Mouse (Mus musculus) brown adipose tissue, adult 24 weeks (tissue): Measurements from ENCODE around the gene Xxylt1. TPM values are rescaled to one million over a fixed set of nuclear protein-coding genes. Genes with fewer than 3 reads are reported as not detected.

Experiments
- H3K27ac ChIP-seq: fragments of 200-500 bp; replicated peaks from 2 replicates; pipeline ENCODE4 v1.5.1; 2012; ENCODE audit warnings: low read depth, mild to moderate bottlenecking, low read length
- H3K4me1 ChIP-seq: fragments of 200-500 bp; 2 replicates; pipeline ENCODE4 v1.6.1; 2012; ENCODE audit warnings: low read length, mixed read lengths; ENCODE audit not compliant: control insufficient read depth, insufficient read depth, insufficient read length
- H3K4me3 ChIP-seq: fragments of 200-500 bp; 2 replicates; pipeline ENCODE4 v1.5.1; 2012; ENCODE audit warnings: low read depth, mild to moderate bottlenecking, low read length, moderate library complexity; ENCODE audit not compliant: insufficient read depth
- polyA plus RNA-seq: library from polyadenylated mRNA; stranded (reverse); fragments of >200 nt; gene quantifications from 2 replicates; pipeline ENCODE4 v1.2.4, GENCODE M21; 2012; ENCODE audit not compliant: missing spikeins, insufficient read depth, insufficient read length

Xxylt1 gene
- polyA plus RNA-seq, 1 experiment, result 5.6 TPM

DNA sequence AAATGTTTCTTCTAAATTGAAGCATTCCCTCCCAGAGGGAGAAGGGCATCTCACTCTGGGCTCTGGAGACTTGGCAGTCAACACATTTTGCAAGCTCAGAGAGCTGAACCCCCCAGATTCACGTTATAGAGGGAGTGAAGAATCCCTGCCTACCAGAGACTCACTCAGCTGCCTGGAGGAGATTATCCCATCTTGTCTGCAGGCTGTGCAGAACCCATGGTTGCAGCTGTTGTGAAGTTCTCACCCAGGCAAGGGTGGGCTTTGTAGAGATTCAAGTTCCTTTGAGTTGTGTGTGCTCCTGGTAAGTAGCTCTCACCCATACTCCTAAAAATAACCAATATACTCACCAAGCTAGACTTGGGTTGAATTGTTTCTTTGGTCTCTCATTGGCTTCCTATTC lies 132.6 kb downstream of the Xxylt1 start:
- peaks cover 19% of the 10 kb centered on the region for H3K4me1 ChIP-seq
- no peak overlapping the region for H3K4me3 ChIP-seq

GRCm38 (mm10) chr16:30948216-30948615 lies 133.0 kb downstream of the Xxylt1 start:
- Histone ChIP-seq H3K4me3 (no peak overlapping the region), H3K27ac (no peak overlapping the region), H3K4me1 (peaks cover 23% of the 10 kb centered on the region)

More for the DNA sequence above, 132.6 kb downstream of the Xxylt1 start:
- no peak overlapping the region for H3K27ac ChIP-seq

DNA sequence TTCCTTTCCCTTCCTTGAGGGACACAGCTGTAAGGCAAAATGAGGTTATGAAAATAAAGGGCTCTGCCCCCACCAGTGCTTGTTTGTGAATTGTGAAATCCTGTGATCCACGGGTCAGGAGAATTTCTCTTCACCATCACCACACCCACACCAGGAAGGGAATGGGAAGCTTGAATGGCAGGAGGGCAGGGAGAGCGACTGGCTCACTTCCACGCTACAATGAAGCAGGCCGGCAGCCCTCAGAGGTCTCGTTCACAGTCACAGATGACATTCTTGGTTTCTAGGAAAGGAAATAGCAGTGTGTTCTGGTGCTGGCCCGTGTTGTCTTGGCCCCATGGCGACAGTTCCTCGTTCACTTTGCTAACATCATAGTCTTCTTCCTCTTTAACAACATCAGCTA lies 136.3 kb downstream of the Xxylt1 start:
- Histone ChIP-seq H3K4me1 (peaks cover 35% of the 10 kb centered on the region), H3K4me3 (no peak overlapping the region), H3K27ac (peak overlapping the region; percentile 39; the same call in 1 of the 2 replicates)

- peaks cover 42% of the 10 kb centered on the region for H3K4me1 ChIP-seq
- no peak overlapping the region for H3K4me3 ChIP-seq
- peak overlapping the region; percentile 46 for H3K27ac ChIP-seq
These were observed 137.3 kb downstream of the Xxylt1 start for GRCm38 (mm10) chr16:30943919-30944318.

DNA sequence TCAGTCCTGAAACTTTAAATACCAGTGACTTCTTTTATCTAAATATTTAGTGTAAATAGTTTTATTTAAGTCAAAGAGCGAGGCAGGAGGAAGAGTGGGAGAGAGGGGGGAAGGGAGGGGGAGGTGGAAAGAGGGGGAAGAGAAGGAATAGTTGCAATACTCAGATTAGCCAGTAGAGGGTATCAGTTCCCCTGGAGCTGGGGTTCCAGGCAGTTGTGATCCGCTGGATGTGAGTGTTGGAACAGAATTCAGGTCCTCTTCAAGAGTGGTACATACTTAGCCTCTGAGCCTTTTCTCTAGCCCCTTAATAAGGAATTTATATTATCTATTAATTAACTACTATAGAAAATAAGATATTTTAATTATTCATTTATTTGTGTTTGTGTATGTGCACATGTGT lies 140.5 kb downstream of the Xxylt1 start:
- no peak overlapping the region for H3K4me3 ChIP-seq
- peaks cover 44% of the 10 kb centered on the region for H3K4me1 ChIP-seq
- no peak overlapping the region for H3K27ac ChIP-seq

GRCm38 (mm10) chr16:30939903-30940302 lies 141.3 kb downstream of the Xxylt1 start:
- peak overlapping the region; percentile 64 for H3K27ac ChIP-seq
- H3K4me1 ChIP-seq, result peaks cover 45% of the 10 kb centered on the region
- no peak overlapping the region for H3K4me3 ChIP-seq

DNA sequence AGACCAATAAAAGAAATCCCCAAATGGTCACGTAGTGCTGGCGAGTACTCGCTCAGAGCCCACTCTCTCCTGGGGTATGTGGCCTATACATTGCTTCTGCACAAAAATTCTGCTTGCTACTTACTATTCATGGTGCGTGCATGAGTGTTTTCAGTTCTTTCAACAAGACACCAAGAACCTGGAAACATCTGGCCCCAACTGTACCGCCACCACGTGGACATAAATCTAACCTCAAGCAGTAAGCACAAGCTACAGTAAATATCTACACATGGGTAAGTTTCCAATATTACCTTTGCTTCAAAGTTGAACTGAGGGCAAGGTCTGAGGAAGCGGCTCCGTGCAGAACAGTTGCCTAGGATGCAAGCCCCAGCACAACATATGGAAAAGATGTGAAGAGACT lies 142.0 kb downstream of the Xxylt1 start:
- H3K4me1 ChIP-seq, result peaks cover 45% of the 10 kb centered on the region
- H3K4me3 ChIP-seq, result no peak overlapping the region
- H3K27ac ChIP-seq, result peak overlapping the region; percentile 56

GRCm38 (mm10) chr16:30938664-30939063 lies 142.6 kb downstream of the Xxylt1 start:
- H3K27ac ChIP-seq, result no peak overlapping the region
- H3K4me1 ChIP-seq, result peaks cover 42% of the 10 kb centered on the region
- H3K4me3 ChIP-seq, result no peak overlapping the region

DNA sequence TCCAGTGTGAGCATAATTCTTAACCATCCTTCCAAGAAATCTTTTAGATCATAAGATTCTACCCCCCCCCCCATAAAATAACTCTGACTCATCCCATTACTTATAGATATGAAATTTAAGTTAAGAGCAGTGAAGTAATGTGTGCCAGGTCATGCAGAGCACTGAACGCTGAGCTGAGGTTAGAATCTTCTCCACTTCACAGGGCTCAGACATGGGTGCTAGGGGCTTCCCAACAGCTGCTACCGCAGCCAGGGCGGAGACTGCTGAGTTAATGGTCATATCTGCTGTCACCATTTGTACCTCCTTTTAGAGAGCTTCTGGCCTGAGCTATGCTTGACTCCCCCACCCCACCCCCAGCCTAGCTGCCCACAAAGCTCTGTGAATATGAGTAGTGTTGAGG lies 143.6 kb downstream of the Xxylt1 start:
- peaks cover 38% of the 10 kb centered on the region for H3K4me1 ChIP-seq
- H3K27ac ChIP-seq, result no peak overlapping the region
- no peak overlapping the region for H3K4me3 ChIP-seq

GRCm38 (mm10) chr16:30936471-30936870 lies 144.8 kb downstream of the Xxylt1 start:
- Histone ChIP-seq H3K4me3 (no peak overlapping the region), H3K27ac (no peak overlapping the region), H3K4me1 (peaks cover 32% of the 10 kb centered on the region)

GRCm38 (mm10) chr16:30936012-30936461 lies 145.2 kb downstream of the Xxylt1 start:
- Histone ChIP-seq H3K4me3 (no peak overlapping the region), H3K4me1 (peaks cover 32% of the 10 kb centered on the region), H3K27ac (no peak overlapping the region)

DNA sequence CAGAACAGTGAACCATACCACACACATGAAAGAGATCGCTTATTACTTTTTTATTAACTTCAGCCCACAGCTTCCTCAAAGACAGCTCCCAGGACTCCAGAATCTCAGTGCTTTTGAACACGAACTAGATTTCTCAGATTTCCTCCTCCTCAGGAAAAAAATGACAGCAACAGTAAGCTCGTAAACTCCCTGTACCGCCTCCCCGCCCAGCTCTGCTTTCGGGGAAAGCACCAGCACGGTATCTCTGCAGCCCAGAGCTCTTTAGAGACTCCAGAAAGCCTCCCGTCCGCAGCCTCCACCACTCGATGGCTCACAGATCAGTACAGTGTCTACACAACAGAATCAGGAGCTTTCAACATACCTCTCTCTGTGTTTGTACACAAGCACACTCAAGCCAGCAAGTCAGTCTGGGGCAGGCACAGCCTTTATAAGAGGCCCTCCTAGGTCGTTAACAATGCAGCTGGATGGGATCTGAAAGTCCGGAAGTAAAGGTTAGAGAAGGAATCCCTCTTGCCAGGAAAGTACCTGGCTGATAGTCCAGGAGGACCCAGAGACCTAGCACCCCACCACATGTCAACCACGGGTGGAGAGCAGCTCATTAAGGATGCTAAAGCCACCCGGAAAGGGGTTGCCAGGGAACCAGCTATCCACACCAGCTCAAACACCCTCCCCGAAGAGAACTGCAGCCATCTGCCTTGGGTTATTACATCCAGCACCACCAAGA lies 146.1 kb downstream of the Xxylt1 start:
- 0 out of 2 replicates have a peak overlapping the region, but pooled peaks have one; percentile 23 for H3K4me3 ChIP-seq
- H3K4me1 ChIP-seq, result peaks cover 32% of the 10 kb centered on the region
- H3K27ac ChIP-seq, result peak overlapping the region; percentile 71

DNA sequence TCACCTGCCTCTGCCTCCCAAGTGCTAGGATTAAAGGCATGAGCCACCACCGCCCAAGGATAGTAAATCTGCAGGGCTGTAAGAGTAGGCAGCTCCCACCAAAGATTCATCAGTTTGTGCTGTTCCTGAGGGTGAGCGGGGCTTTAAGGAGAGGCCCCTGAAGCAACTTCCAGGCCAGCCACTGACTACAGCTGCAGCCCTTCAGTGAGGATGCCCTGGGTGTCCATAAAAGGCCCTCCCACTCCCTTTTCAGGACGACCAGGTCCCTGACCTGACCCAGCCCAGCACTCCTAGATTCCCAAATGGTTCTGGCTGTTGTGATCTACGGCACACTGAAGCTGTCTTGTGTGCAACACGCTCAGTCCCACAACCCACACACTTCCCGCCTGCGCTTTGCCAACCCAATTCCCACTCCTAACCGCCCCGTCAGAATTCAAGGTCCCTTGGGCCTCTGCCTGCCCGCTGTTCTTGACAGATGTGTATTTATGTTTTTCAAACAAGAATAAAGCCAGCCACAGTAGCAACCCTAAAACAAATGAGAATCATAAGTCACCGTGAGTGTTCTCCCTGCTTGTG lies 146.9 kb downstream of the Xxylt1 start:
- H3K4me3 ChIP-seq, result no peak overlapping the region
- peaks cover 28% of the 10 kb centered on the region for H3K4me1 ChIP-seq
- H3K27ac ChIP-seq, result peak overlapping the region; percentile 71

- Histone ChIP-seq H3K4me3 (peak overlapping the region; percentile 19), H3K4me1 (peaks cover 24% of the 10 kb centered on the region), H3K27ac (peak overlapping the region; percentile 51)
These were observed 147.9 kb downstream of the Xxylt1 start for GRCm38 (mm10) chr16:30933366-30933765.

- H3K4me1 ChIP-seq, result peaks cover 20% of the 10 kb centered on the region
- peak overlapping the region; percentile 51 for H3K27ac ChIP-seq
- H3K4me3 ChIP-seq, result peak overlapping the region; percentile 19
These were observed 148.4 kb downstream of the Xxylt1 start for GRCm38 (mm10) chr16:30932791-30933190.

- no peak overlapping the region for H3K27ac ChIP-seq
- H3K4me3 ChIP-seq, result no peak overlapping the region
- peaks cover 19% of the 10 kb centered on the region for H3K4me1 ChIP-seq
These were observed 149.0 kb downstream of the Xxylt1 start for GRCm38 (mm10) chr16:30932196-30932595.
